Comparison of ENCODE assay signal across 28 mouse cellular contexts in genomic region chr9:86716540-86716939, GRCm38 (mm10). TPM values are rescaled to one million over a fixed set of nuclear protein-coding genes. Genes with fewer than 3 reads are reported as not detected.
"Had no signal": no experiment of that assay in that cellular context is flagged by ENCODE, and none has a peak within 500 bp of the region (broad histone marks: within the 10 kb centered on the region; RNA-seq: fewer than 3 reads in every experiment).

No protein-coding gene starts in this region.

- H3K36me3 ChIP-seq: heart, embryonic 10.5 days; heart, embryonic 12.5 days; hindbrain, embryonic 10.5 days; hindbrain, embryonic 12.5 days; intestine, embryonic 15.5 days; limb, embryonic 10.5 days; limb, embryonic 12.5 days; liver, embryonic 13.5 days; liver, embryonic 15.5 days had no signal

- H3K4me2 ChIP-seq: heart, embryonic 12.5 days; hindbrain, embryonic 12.5 days; hindbrain, embryonic 14.5 days; intestine, embryonic 15.5 days; limb, embryonic 12.5 days; liver, embryonic 11.5 days; liver, embryonic 13.5 days; liver, embryonic 15.5 days had no signal

- H3K9ac ChIP-seq: heart, embryonic 12.5 days; hindbrain, embryonic 12.5 days; hindbrain, embryonic 14.5 days; intestine, embryonic 15.5 days; limb, embryonic 12.5 days; liver, embryonic 13.5 days; liver, embryonic 15.5 days had no signal

- H3K27me3 ChIP-seq: heart, embryonic 12.5 days; hindbrain, embryonic 12.5 days; intestine, embryonic 15.5 days; limb, embryonic 12.5 days; liver, embryonic 13.5 days; liver, embryonic 15.5 days had no signal

- DNase-seq: gastrocnemius, adult 2 months; gastrocnemius, postnatal 10 days; gastrocnemius, postnatal 25 days; heart, adult 18-20 months; heart, postnatal 10 days; heart, postnatal 4 days; kidney, adult 18-20 months; kidney, adult 8-10 months; kidney, postnatal 10 days; kidney, postnatal 25 days; kidney, postnatal 4 days; liver; liver, embryonic 13.5 days had no signal

- H3K9me3 ChIP-seq: heart, embryonic 10.5 days; heart, embryonic 12.5 days; hindbrain, embryonic 10.5 days; hindbrain, embryonic 12.5 days; intestine, embryonic 15.5 days; limb, embryonic 10.5 days; limb, embryonic 12.5 days; liver, embryonic 13.5 days; liver, embryonic 15.5 days had no signal

- ATAC-seq: hindbrain, embryonic 16.5 days; inflammation-experienced regulatory T-cells, adult 6 months; intestine, embryonic 15.5 days; intestine, postnatal 0 days had no signal

- H3K27ac ChIP-seq: gastrocnemius, adult 2 months; heart, embryonic 10.5 days; hindbrain, embryonic 10.5 days; hindbrain, embryonic 12.5 days; hindbrain, embryonic 14.5 days; intestine, embryonic 15.5 days; layer of hippocampus, adult 2 months; limb, embryonic 10.5 days; limb, embryonic 12.5 days; liver, embryonic 13.5 days; liver, embryonic 15.5 days had no signal

- H3K4me1 ChIP-seq: hindbrain, embryonic 10.5 days; hindbrain, embryonic 12.5 days; intestine, embryonic 15.5 days; limb, embryonic 10.5 days; limb, embryonic 12.5 days; liver, embryonic 13.5 days; liver, embryonic 15.5 days had no signal

- H3K4me3 ChIP-seq: gastrocnemius, adult 2 months; heart, embryonic 10.5 days; heart, embryonic 12.5 days; hindbrain, embryonic 10.5 days; hindbrain, embryonic 12.5 days; intestine, embryonic 15.5 days; layer of hippocampus, adult 2 months; limb, embryonic 10.5 days; limb, embryonic 12.5 days; liver, embryonic 13.5 days; liver, embryonic 15.5 days had no signal

RNA-seq across cellular contexts. Expression of gene Me1, which starts 20.8 kb away (rescaled TPM):
- total RNA-seq: granulocyte monocyte progenitor cell, adult 5-6 weeks had no signal

RNA-seq across cellular contexts. Expression of gene Prss35, which starts 26.9 kb away (rescaled TPM):
- total RNA-seq: granulocyte monocyte progenitor cell, adult 5-6 weeks had no signal
- polyA plus RNA-seq: inflammation-experienced regulatory T-cells, adult 6 months had no signal
